Mouse (Mus musculus) E14TG2a.4 (cell line): ENCODE results near the gene Kirrel2.

ENCODE experiments used
- CTCF ChIP-seq: conservative IDR thresholded peaks from 2 replicates; pipeline ENCODE4 v1.5.1; 2014; ENCODE audit warnings: low read length
- NANOG ChIP-seq: IDR thresholded peaks from 2 replicates; pipeline ENCODE4 v1.6.1; 2014; ENCODE audit warnings: borderline replicate concordance, low read length, mixed read lengths
- POU5F1 ChIP-seq: IDR thresholded peaks from 2 replicates; pipeline ENCODE4 v1.6.1; 2014; ENCODE audit warnings: low read length, borderline replicate concordance

DNA sequence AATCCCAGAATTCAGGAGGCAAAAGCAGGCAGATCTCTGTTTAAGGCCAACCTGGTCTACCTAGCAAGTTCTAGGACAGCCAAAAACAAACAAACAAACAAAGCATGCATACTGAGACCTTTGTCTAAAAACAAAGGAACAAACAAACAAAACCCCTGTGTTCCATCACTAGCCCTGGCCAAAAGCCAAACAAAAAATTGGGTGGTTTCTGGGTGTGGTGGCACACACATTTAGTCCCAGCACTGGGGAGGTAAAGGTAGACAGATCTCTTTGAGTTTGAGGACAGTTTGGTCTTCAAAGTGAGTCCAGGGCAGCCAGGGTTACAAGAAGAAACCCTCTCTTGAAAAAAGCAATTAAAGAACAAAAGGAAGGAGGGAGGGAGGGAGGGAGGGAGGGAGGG is 28.2 kb downstream of the Kirrel2 start:
- TF ChIP-seq CTCF = no peak
- TF ChIP-seq POU5F1 = no peak
- no peak for TF ChIP-seq NANOG
